Mouse (Mus musculus): Measurements from ENCODE around the gene Lck. TPM values are rescaled to one million over a fixed set of nuclear protein-coding genes. Genes with fewer than 3 reads are reported as not detected.
"Not testable (repeated sequence)": the region's sequence is repeated elsewhere in the genome, so short reads cannot be mapped to it uniquely, and the experiment has no call there.

Gene Lck
- polyA plus RNA-seq, 3 experiments from 2014 or later: 1,449 to 1,788 (median 1,727) TPM

DNA sequence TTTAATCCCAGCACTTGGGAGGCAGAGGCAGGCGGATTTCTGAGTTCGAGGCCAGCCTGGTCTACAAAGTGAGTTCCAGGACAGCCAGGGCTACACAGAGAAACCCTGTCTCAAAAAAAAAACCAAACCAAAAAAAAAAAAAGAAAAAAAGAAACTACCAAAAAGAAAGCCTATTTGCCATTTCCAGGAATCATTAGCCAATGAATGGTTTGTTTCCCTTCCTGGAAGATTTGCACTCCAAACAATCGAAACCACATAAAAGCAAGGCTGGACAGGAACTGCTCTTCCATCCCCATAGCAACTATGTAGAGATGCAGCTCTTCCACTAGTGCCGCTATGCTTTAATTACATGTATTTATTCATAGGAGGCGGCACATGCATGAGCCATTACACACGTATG lies 18.9 kb downstream of the Lck start:
- not testable (repeated sequence) for ATAC-seq

DNA sequence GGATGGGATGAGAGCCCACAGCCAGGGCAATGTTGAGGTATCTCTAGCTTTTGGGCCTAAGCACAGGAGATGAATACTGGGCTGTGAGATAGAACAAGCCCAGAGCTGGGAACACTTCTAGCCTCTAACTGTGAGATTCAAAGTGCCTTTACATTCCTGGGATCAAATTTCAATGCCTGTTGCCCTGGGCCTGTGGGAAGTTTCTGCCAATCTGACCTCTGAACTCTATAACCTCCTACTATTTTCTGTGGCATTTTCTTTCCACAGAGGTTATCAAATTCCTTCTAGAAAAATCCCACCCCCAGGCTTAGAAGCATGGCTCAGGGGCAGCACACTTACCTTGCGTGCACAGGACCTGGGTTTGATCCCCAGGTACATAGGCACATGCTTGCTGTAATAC lies 23.1 kb downstream of the Lck start:
- ATAC-seq: no peak

DNA sequence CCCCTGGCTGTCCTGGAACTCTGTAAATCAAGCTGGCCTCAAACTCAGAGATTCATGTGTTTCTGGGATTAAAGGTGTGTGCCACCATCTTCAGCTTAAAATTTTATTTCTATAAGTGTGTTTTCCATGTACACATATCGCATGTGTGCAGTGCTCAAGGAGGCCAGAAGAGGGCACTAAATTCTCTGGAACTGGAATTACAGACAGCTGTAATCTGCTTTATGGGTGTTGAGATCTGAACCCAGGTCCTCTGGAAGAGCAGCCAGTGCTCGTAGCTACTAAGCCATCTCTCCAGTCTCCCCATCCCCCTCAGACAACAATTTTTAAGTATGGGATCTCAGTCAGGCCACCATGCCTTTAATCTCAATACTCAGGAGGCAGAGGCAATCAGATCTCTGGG lies 24.1 kb downstream of the Lck start:
- no peak for ATAC-seq

DNA sequence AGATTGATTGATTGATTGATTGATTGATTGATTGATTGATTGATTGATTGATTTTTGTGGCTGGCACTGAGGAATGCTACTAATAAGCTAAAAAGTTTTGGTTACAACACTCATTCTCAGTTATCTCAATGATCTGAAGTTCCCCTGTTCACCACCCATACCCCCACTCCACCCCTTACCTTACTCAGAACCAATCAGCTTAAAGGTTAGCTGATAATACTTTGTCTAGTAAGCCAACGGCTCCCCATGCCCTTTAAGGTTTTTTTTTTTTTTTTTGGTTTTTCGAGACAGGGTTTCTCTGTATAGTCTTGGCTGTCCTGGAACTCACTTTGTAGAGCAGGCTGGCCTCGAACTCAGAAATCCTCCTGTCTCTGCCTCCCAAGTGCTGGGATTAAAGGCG lies 25.8 kb downstream of the Lck start:
- peak; percentile 53 for ATAC-seq

DNA sequence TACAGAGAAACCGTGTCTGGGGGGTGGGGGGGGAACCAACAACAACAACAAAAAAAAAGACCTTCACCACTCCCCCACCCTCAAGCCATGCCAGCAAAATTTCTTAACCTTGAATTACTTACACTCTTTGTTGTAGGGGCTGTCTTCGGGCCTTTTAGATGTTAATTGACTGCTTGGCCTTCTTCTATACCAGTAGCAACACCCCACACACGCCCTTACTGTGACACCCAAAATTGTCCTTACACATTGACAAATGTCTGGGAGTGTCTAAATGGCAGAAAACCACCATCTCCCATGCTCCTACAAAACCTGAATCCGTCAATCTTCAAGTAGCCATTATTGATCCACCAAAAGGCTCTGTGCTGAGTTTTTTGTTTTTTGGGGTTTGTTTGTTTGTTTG lies 29.3 kb downstream of the Lck start:
- no peak for ATAC-seq

DNA sequence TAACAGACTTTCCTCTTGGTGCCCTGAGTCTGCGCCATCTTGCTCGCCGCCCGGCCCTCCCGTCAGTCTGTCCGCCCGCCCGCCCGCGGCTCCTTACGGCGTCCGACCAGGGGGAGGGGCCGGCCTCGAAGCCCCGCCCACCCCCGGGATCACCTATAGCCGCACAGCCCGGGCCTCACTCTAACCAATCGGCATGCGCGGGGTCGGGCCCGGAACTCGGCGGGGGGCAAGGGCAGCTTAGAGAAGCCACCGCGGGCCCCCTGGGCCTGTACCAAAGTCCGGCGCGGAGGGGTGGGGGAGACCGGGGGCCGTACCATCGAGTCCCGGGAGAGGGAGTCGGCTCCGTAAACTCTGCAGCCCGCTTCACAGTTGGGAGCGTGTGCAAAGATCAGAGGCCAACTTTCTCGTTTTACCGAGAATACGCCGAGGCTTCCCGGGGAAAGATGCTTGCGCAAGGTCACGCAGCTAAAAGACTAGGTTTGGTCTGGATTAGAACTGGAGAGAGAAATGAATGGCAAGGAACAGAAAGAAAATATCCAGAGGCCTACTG lies 30.8 kb downstream of the Lck start, which contains the start of gene Hdac1:
Gene Hdac1, minus strand, starts transcription at position 122 of the 550 bp plus-strand sequence.
- peak; percentile 91 for ATAC-seq

DNA sequence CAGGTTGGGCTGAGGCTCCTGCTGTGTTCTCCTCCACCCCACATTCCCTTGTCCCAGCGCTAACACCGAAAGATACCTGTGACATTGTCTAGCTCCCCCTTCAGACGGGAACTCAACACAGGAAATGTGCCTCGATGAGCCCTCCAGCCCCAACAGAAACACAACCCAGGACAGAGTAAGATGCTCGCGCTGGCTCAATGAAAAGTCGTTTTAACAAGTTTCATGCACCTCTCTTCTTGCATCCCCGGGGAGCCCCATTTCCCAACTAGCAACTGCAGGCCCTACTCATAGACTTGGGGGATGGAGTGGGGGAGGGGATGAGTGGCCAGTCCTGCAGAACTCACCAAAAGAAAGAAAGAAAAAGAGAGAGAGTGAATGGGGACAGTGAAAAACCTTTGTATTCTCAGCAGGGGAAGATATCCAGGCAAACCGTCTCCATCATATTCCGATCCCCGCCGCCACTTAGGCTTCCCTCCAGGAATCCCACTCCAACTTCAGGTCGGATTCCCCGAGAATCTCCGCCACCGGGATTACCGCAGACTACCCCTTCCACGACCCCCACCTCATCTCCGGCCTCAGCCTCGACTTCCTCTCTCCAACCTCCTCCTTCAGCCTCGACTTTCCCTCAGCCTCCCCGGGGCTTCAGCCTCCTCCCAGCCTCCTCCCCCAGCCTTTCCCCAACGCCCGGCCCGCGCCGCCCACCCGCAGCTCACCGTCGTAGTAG lies 31.4 kb downstream of the Lck start:
- ATAC-seq: peak; percentile 34

DNA sequence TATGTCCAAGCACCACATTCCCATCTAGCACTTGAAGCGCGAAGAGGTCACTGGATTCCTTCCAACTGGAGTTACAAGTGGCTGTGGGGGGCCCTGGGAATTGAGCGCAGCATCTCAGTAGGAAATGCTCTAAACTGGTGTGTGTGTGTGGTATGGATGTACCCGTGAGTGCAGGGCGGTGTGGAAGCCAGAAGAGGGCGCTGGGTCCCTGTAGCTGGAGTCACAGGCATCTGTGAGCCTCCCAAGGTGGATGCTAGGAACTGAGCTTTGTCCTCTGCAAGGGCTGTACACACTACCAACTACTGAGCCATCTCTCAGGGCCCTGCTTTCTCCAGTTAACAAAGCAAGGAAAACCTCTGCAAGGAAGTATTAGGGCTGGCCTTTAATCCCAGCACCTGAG lies 33.4 kb downstream of the Lck start:
- ATAC-seq: no peak

DNA sequence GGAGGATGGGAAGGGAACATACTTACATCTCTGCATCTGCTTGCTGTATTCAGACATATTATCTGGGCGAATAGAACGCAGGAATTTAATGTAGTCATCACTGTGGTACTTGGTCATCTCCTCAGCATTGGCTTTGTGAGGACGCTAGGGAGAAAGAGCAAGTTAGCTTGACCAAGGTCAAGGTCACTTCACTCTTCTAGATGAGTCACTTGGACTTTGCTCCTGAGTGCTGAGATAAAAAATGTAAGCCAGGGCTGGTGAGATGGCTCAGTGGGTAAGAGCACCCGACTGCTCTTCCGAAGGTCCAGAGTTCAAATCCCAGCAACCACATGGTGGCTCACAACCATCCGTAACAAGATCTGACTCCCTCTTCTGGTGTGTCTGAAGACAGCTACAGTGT lies 44.5 kb downstream of the Lck start:
- ATAC-seq: not testable (repeated sequence)

DNA sequence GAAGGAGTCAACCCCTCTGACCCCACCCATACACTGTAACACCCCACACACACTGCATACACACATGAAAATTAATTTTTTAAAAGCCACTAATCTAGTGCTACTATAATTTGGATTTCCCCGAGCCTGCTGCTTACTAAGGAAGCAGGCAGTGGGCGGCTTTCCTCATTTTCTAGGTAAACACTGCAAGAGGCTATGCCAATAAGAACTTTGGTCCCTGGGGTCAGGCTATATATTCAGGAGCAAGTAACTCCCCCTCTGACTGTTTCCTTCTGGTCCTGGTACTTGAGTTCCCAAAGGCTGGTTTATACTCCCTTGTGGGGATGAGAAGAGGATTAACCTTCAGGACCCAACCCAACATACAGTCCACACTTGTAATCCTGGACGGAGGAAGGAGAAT lies 47.6 kb downstream of the Lck start:
- ATAC-seq: no peak

DNA sequence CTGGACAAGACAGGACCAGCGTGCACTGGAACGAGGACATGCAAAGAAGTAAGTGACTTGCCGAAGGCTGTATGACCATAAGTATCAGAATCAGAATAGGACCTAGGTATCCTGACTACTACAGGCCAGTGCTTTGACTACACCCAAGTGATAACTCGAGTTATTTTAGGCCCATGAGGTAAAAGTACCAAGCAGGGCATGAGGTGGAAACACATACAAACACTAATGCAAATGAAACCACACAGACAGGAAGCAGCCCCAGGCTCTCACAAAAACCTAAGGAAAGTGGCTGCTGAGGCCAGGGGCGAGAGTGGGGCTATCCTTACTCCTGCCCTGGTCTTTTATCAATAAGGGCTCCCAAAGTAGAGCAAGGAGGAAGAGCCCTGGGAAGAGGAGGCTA lies 48.1 kb downstream of the Lck start:
- peak; percentile 92 for ATAC-seq

DNA sequence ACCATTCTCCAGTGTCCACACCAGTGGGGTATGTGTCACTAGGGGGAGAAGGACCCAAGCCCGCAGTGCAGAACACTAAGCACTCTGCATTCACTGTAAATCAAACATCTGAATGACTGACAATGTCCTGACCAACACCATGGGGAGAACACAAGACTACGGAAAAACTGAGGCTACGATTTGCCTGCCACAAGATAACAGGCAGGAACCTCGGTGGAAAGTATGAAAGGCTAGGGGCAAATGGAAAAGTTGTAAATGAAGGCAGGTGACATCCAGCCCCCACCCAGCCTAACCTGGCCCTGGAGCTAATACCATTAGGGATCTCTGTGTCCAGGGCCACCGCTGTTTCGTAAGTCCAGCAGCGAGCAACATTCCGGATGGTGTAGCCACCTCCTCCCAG lies 54.9 kb downstream of the Lck start:
- ATAC-seq: no peak

DNA sequence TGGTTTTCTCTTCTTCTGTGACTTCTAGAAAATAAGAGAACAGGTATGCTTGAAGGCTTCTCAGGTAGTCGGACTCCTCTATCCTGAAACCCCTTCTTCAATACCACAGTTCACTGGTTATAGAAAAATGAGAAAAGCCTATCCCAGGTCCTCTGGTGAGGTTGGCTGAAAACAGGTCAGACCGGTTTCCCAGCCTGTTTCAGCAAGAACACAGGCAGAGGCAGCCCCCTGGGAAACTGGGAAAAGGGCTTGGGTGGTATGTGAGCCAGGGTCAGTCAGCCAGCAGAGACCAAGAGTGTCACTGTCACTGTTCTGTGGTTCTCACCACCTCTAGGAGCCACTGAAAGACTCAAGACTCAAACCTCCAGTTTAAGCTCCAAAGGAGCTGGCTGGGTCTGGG lies 56.5 kb downstream of the Lck start:
- ATAC-seq: no peak

DNA sequence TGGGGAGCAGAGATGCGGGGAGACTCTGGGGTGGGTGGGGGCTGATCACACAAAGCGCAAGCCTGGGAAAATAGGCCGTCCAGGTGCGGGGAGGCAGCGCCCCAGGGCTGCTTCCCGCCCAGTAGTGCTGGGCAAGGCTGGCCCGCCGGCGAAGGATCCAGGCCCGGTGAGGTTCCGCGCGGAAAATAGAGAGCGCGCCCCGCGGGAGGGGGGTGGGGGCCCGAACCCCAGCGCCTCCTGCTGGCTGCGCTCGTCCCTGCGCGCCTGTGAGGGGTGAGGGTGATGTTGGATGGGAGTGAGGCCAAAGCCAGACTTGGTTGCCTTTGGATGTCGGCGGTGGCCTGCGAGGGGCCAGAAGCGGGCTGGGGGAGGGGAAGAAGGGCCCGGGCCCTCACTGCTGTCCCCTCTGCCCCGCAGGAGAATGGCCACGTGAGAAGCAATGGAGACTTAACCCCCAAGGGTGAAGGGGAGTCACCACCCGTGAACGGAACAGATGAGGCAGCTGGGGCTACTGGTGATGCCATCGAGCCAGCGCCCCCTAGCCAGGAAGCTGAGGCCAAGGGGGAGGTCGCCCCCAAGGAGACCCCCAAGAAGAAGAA lies 59.0 kb downstream of the Lck start:
- ATAC-seq: peak; percentile 71

DNA sequence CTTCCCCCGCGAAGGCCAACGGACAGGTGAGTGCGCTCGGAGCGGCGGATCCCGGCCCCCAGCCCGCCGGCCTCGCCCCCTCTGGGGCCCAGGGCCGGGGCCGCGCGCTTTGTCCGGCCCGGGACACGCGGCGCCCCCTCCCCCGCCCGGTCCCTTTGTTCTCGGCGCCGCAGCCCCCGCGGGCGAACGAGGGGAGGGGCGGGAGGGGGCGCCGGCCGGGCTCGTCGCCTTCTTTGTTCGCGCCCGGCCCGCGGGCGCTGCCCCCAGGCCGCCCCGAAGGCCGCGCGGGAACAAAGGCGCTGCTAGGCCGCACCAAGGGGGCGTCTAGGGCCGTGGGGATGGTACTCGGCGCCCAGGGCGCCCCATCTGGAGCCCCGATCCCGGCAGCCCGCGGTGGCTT lies 59.5 kb downstream of the Lck start:
- ATAC-seq: no peak

DNA sequence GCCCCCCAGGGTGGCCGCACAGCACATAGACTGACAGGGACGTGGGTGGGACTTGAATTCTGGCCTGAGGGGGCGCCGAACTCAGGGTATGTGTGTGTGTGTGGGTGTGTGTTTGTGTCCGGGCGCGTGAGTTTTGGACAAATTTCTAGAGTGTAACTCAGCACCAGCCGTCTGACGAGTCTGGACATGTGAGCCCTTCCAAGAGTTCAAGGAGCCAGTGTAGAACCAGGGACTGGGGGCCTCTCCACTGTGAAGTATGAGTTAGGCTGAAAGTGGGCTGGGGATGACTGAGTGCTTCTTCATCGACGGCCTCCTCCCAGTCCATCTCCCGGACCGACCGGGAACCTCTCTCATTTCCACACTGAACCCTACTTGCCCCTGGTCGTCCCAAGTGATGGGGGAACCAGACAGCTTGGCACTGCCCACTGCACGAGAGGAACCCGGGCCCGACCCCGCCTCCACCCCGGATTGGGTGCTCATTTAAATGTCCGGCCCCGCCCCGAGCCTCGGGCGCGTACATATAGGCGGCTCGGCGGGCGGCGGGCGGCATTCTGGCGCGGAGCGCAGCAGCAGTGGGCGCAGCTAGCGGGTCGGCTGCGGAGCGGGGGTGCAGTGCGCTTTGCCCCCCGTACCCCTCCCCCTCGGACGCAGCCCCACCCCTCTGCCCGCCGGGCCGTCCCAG lies 60.2 kb downstream of the Lck start, which contains the start of gene Marcksl1:
Gene Marcksl1, plus strand, starts transcription at position 496 of the 682 bp plus-strand sequence.
- peak; percentile 79 for ATAC-seq

DNA sequence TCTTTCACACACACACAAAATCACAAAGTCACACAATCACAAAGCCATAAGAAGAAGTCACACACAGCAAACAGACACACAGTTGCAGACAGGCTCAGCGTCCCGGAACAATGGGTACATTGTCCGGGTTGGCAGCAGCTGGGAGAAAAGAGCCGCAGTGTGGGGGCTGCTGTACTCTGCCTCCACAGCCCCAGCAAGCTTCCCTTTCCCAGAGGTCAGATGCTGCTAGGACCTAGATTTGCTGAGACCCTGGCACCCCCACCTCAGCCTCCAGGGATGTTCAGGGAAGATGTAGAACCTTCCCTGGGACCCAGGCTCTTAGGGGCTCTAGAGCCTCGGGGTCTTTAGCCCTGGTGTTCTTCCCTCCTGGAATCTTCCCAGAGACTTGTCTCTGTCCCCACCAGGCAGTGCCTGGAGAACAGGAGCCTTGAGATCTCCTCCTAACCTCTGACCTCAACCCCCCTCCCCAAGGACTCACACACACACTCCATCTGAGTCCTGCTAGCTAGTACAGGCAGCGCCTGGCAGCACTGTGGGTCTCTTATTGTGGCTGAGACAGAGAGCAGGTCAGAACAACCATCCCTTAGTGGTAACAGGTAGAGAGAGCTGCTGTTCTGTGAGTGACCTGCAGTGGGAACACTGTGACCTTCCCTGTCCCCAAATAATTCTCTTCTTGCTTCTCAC lies 61.9 kb downstream of the Lck start:
- ATAC-seq: no peak

DNA sequence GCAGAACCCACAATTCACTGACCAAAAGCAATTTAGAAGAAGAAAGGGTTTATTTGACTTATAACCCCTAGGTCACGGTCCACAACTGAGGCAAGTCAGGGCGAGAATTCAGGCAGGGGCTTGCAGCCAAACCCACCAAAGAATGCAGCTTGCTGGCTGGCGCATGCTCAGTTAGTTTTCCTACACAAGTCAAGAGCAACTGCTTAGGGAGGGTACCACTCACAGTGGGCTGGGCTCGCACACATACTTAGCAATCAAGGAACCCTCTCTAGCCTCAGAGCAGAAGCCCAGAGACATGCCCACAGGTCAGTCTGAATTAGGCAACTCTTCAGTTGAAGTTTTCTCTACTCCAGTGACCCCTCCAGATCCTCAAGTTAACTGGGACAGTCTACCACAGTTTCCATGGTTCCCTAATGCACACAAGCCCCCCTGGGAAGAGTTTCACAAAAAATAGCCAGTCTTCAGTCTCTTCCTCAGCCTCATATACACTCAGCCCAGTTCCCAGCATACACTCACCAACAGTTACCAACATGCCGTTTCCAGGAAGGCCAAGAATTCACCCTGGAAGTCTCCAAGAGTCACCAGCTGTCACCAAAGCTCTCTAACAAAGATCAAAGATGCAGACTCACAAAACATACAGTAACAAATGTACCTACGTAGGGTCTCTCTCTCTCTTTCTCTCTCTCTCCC lies 62.6 kb downstream of the Lck start:
- no peak for ATAC-seq

DNA sequence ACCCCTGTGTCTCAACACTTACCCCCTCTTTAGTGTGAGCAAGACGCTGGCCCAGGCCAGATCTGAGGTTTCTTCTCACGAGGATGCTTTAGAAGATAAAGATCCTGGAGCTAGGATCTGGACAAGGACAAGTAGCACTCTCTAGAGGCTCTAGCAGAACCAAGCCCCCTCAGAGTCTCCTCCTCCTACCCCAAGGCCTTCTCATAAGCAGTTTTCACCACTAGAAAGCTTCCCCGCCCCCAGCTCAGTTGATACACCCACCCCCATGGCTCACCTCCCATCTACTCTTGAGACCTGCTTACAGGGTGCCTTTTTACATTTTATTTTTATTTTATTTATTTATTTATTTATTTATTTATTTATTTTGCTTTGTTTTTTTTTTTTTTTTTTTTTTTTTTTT lies 63.8 kb downstream of the Lck start:
- ATAC-seq: no peak

DNA sequence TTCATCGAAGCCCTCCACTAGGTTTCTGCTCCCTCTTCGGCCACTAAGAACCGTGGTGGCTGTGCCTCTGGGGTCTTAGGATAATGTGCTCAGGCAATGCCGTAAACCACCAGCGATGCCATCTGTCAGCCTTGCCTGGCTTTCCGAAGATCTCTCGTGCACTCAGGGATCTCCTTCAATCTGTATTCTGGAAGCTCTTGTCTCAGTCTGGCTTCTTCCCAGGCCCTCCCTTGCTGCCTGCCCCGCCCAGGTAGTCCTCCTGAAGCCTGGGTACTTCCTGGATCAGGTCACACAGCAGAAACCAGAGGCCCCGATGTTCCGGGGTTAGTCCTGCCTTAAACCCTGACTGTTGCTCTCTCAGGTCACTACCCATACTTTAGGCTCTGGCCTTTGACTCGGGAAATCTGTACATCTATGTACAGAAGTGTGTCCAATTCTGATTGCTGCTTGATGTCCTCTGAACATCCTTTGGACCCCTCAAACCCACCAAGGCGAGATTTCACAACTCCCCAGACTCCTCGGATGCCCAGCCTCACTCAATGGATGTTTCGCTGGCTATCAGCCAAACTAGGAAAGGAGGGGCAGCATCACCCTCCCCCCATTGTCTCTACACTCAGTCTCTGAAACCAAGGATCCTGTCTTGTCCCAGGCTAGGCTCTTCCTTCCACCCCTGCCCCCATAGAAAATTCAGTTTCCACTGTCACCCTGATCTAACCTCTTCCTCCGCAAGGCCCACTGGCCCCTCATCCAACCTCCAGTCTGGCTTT lies 64.4 kb downstream of the Lck start:
- no peak for ATAC-seq

DNA sequence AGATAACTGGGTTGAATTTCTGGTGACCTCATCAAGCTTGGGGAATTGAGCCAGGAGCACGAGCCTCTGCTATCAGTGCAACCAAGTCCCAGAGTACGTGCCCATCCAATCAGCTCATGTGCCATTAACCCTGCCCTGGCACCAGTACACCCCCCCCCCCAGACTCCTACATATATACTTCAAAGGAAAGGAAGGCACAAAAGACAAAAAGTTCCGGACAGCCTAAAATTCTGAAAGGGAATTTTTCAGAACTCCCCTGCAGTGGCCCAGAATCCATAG lies 65.3 kb downstream of the Lck start:
- no peak for ATAC-seq

Measured in inflammation-experienced regulatory T-cells, adult 6 months (primary cell).